Mouse (Mus musculus) large intestine, adult 2 months (tissue): ENCODE results near the gene Pkig. TPM values are rescaled to one million over a fixed set of nuclear protein-coding genes. Genes with fewer than 3 reads are reported as not detected.

Source experiments
- DNase-seq: peaks from one replicate; pipeline ENCODE4 v3.0.0-alpha.2; 2012; ENCODE audit warnings: low read depth, low spot score
- whole genome bisulfite sequencing: fragments of 180-500 bp; shearing (Covaris S2); methylation state at CpG from one replicate; pipeline ENCODE4 v1.1.7; 2018; 5-methylcytosine and 5-hydroxymethylcytosine counted together
- polyA plus RNA-seq: library from polyadenylated mRNA; depleted of rRNA; stranded (reverse); fragments of >200 nt; gene quantifications from 2 replicates; pipeline ENCODE4 v1.2.3, GENCODE M21; 2012; rRNA removed

Pkig gene
- polyA plus RNA-seq, 1 experiment = 107 TPM

- 86% methylated on average over 5 of the region's 5 CpGs for WGBS
- no peak for DNase-seq
These were observed 84.5 kb downstream of the Pkig start for GRCm38 (mm10) chr2:163742656-163743055.

- 81% methylated on average over 6 of the region's 6 CpGs for WGBS
- DNase-seq = no peak
These were observed 85.2 kb downstream of the Pkig start for GRCm38 (mm10) chr2:163743357-163743756.

GRCm38 (mm10) chr2:163744801-163745570, 86.8 kb downstream of the Pkig start:
- DNase-seq = no peak
- 85% methylated on average over 10 of the region's 10 CpGs for WGBS

- WGBS = 3% methylated on average over 56 of the region's 57 CpGs
- no peak for DNase-seq
These were observed 91.7 kb downstream of the Pkig start, which contains the start of gene Ada for GRCm38 (mm10) chr2:163749647-163750611. Gene Ada, minus strand, starts transcription at chr2:163750239.

- WGBS = 86% methylated on average over 5 of the region's 5 CpGs
- DNase-seq = no peak
These were observed 96.0 kb downstream of the Pkig start for GRCm38 (mm10) chr2:163754228-163754627.

GRCm38 (mm10) chr2:163756723-163757122, 98.5 kb downstream of the Pkig start:
- 41% methylated on average over 2 of the region's 2 CpGs for WGBS
- DNase-seq = no peak

GRCm38 (mm10) chr2:163758146-163758545, 100.0 kb downstream of the Pkig start:
- WGBS = 74% methylated on average over 2 of the region's 2 CpGs
- no peak for DNase-seq

GRCm38 (mm10) chr2:163760589-163760988, 102.4 kb downstream of the Pkig start:
- 84% methylated on average over 6 of the region's 6 CpGs for WGBS
- no peak for DNase-seq

- 83% methylated on average over 7 of the region's 7 CpGs for WGBS
- DNase-seq = no peak
These were observed 103.2 kb downstream of the Pkig start for GRCm38 (mm10) chr2:163761402-163761801.

GRCm38 (mm10) chr2:163766261-163766660, 108.1 kb downstream of the Pkig start:
- DNase-seq = no peak

- WGBS = 65% methylated on average over 1 of the region's 1 CpGs
- no peak for DNase-seq
These were observed 108.7 kb downstream of the Pkig start for GRCm38 (mm10) chr2:163766890-163767289.

GRCm38 (mm10) chr2:163770731-163771130, 112.5 kb downstream of the Pkig start:
- DNase-seq = no peak
- WGBS = 73% methylated on average over 8 of the region's 8 CpGs

Other genes starting within 250 kb of the Pkig start
- gene Oser1, start 233.7 kb upstream of the Pkig start, polyA plus RNA-seq = 19.8 and 22.8 TPM in 2 replicates
- 0.86 and 1.9 TPM in 2 replicates for gene Gdap1l1, start 219.9 kb upstream of the Pkig start, polyA plus RNA-seq
- 6.3 and 6.6 TPM in 2 replicates for gene Fitm2, start 185.8 kb upstream of the Pkig start, polyA plus RNA-seq
- gene R3hdml, start 166.1 kb upstream of the Pkig start, polyA plus RNA-seq = 3.2 and 4.6 TPM in 2 replicates
- 330 and 464 TPM in 2 replicates for gene Hnf4a, start 151.6 kb upstream of the Pkig start, polyA plus RNA-seq
- gene Ttpal, start 56.1 kb upstream of the Pkig start, polyA plus RNA-seq = 11.0 and 20.0 TPM in 2 replicates
- 292 and 419 TPM in 2 replicates for gene Serinc3, start 13.3 kb upstream of the Pkig start, polyA plus RNA-seq
- 113 and 304 TPM in 2 replicates for gene Ada, start 91.9 kb downstream of the Pkig start, polyA plus RNA-seq
- gene Ccn5, start 162.5 kb downstream of the Pkig start, polyA plus RNA-seq = 0.46 and 0.99 TPM in 2 replicates
- gene Kcnk15, start 195.3 kb downstream of the Pkig start, polyA plus RNA-seq = not detected in 2 replicates